Mouse (Mus musculus) cerebellum, postnatal 10 days (tissue): ENCODE results near the gene Gcfc2.

Experiments
- DNase-seq, 2 experiments: peaks; one replicate each; pipeline ENCODE4 v3.0.0; 2021; ENCODE audit warnings: mixed read lengths in 2 of 2

The Gcfc2 gene

GRCm38 (mm10) chr6:81979286-81979685 is 55.8 kb downstream of the Gcfc2 start:
- no peak for DNase-seq

- DNase-seq, result no peak
These were observed 62.7 kb downstream of the Gcfc2 start for GRCm38 (mm10) chr6:81986171-81986570.

GRCm38 (mm10) chr6:81986599-81986998 is 63.1 kb downstream of the Gcfc2 start:
- no peak for DNase-seq

- peak; percentile 88 to 90 for DNase-seq
These were observed 63.5 kb downstream of the Gcfc2 start for GRCm38 (mm10) chr6:81987010-81987409.

- DNase-seq, result peak in 1 of 2 experiments; percentile 45
These were observed 64.1 kb downstream of the Gcfc2 start for GRCm38 (mm10) chr6:81987580-81987979.

- DNase-seq, result no peak
These were observed 64.9 kb downstream of the Gcfc2 start for GRCm38 (mm10) chr6:81988341-81988740.

- no peak for DNase-seq
These were observed 66.8 kb downstream of the Gcfc2 start for GRCm38 (mm10) chr6:81990049-81990810.
